Mouse (Mus musculus) embryonic facial prominence, embryonic 14.5 days (tissue): ENCODE data around the gene Yjefn3. TPM values are rescaled to one million over a fixed set of nuclear protein-coding genes. Genes with fewer than 3 reads are reported as not detected.

Source experiments
- ATAC-seq: fragments of 200-750 bp; cut with Nextera tagmentation; 2 replicates; pipeline ENCODE4 v1.8.0; 2017; ENCODE audit warnings: low read depth, moderate number of reproducible peaks, moderate TSS enrichment
- DNase-seq: peaks from one replicate; pipeline ENCODE4 v3.0.0-alpha.2; 2015; ENCODE audit warnings: low spot score
- H3K27ac ChIP-seq: fragments of 300-500 bp; sonication (generic); replicated peaks from 2 replicates; pipeline ENCODE4 v1.5.1; 2014; ENCODE audit warnings: low read depth, mild to moderate bottlenecking, low read length, moderate library complexity
- H3K27me3 ChIP-seq: fragments of 300-500 bp; sonication (generic); replicated peaks from 2 replicates; pipeline ENCODE4 v1.6.1; 2014; ENCODE audit warnings: low read length; ENCODE audit not compliant: control insufficient read depth, insufficient read depth
- H3K36me3 ChIP-seq: fragments of 300-500 bp; sonication (generic); 2 replicates; pipeline ENCODE4 v1.6.1; 2014; ENCODE audit warnings: low read length, mixed read lengths; ENCODE audit not compliant: control insufficient read depth, insufficient read depth
- H3K4me1 ChIP-seq: fragments of 300-500 bp; sonication (generic); 2 replicates; pipeline ENCODE4 v1.6.1; 2014; ENCODE audit warnings: antibody characterized with exemption, low read length; ENCODE audit not compliant: control insufficient read depth, insufficient read depth
- H3K4me2 ChIP-seq: fragments of 300-500 bp; sonication (generic); 2 replicates; pipeline ENCODE4 v1.6.1; 2014; ENCODE audit warnings: low read depth, mild to moderate bottlenecking, low read length, moderate library complexity, mixed read lengths
- H3K4me3 ChIP-seq: fragments of 300-500 bp; sonication (generic); 2 replicates; pipeline ENCODE4 v1.5.1; 2014; ENCODE audit warnings: low read depth, mild to moderate bottlenecking, low read length
- H3K9ac ChIP-seq: fragments of 300-500 bp; sonication (generic); 2 replicates; pipeline ENCODE4 v1.6.1; 2014; ENCODE audit warnings: low read depth, mild to moderate bottlenecking, low read length, moderate library complexity, mixed read lengths
- H3K9me3 ChIP-seq: fragments of 300-500 bp; sonication (generic); 2 replicates; pipeline ENCODE4 v1.6.1; 2016; ENCODE audit warnings: low read length; ENCODE audit not compliant: control insufficient read depth
- WGBS: fragments of 180-500 bp; shearing (Covaris S2); extraction: QIAGEN DNeasy Blood & Tissue Kit; methylation state at CpG from one replicate; pipeline ENCODE4 v1.1.7; 2014; 5-methylcytosine and 5-hydroxymethylcytosine counted together
- polyA plus RNA-seq: library from polyadenylated mRNA; unstranded; fragments of >200 nt; fragmentation: Nextera tagmentation; extraction: Ambion mirVana; gene quantifications from 2 replicates; pipeline ENCODE4 v1.2.1, GENCODE M21; 2014

Gene Yjefn3
- polyA plus RNA-seq, 1 experiment from 2014 or later = 3.8 TPM

DNA sequence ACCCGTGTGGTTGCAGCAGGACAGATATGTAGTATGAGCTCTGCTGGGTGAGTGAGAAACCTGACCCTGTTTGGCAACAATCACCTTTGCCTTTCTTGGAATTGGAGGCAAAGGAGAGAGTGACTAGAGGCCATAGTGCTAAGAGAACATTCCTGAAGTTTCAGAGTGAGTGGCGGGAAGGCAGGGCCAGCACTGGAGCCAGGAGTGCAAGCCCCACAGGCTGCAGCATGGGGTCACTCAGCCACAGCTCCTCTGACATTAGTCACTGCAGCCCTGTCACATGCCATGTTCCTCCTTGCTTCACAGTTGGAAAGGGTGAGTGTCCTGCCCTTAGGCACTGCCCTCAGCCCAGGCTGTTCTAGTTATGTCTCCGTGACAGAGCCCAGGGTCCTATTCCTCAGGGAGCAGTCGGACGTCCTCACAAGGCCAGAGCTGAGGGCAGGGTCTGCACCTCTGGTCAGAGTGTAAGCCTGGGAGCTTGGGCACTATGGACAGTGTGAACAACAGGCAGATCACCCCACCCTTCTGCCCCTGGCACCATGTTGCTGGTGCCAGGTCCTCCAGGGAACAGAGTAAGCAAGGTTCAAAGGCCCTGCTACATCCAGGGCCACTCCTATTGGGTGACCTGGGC lies 34.7 kb downstream of the Yjefn3 start:
- Histone ChIP-seq H3K4me1 (no peaks in the 10 kb centered on the region), H3K27ac (no peak overlapping the region), H3K9ac (no peak overlapping the region), H3K4me2 (no peak overlapping the region), H3K9me3 (no peaks in the 10 kb centered on the region), H3K4me3 (no peak overlapping the region), H3K36me3 (no peaks in the 10 kb centered on the region), H3K27me3 (no peaks in the 10 kb centered on the region)
- 50% methylated on average over 5 of the region's 5 CpGs for WGBS
- DNase-seq = no peak
- no peak for ATAC-seq

DNA sequence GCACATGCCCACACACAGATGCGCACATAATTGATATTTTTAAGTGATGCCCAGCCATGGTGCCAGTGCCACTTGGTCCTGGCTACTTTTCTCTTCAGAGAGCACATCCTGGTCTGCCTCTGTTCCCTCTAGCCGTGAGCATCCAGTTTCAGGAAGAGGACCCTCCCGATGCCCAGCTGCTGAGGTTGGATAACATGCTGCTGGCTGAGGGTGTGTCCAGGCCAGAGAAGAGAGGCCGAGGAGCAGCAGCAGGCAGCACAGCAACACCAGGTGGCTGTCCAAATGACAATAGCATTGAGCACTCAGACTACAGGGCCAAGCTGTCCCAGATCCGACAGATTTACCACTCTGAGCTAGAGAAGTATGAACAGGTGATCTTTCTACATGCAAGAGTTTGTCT lies 38.3 kb downstream of the Yjefn3 start:
- Histone ChIP-seq H3K4me3 (no peak overlapping the region), H3K36me3 (no peaks in the 10 kb centered on the region), H3K9me3 (no peaks in the 10 kb centered on the region), H3K27me3 (no peaks in the 10 kb centered on the region), H3K27ac (no peak overlapping the region), H3K4me2 (no peak overlapping the region), H3K4me1 (no peaks in the 10 kb centered on the region), H3K9ac (no peak overlapping the region)
- WGBS = 58% methylated on average over 5 of the region's 5 CpGs
- DNase-seq (no peak), ATAC-seq (no peak)

DNA sequence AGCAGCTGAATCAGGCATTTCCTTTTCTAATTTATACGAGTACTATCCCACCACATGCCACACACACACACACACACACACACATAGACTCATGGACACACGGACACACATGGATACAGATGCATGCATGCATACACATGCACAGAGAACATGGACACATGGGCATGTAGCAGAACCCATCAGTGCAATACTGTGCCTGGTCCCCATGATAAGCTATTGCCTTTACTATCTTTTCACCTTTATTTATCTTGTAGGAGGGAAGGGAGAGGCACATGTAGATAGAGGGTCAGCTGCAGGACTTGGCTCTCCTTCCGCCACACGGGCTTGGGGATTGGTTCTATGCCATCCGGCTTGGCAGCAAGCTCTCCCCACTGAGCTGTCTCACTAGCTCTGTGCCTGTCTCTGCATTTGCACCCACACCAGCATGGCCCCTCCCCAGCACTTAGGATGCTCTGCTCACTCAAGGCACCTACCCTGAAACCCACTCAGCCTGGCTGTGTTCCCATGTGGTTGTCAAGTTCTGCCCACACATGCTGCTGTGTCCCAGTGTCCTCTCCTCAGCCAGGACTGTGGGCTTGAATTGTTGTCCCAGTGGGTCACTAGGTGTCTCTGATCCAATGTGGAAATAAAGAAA lies 39.0 kb downstream of the Yjefn3 start:
- no peak overlapping the region for H3K9ac ChIP-seq
- ATAC-seq (no peak), DNase-seq (no peak)
- no peaks in the 10 kb centered on the region for H3K27me3 ChIP-seq
- 87% methylated on average over 5 of the region's 5 CpGs for WGBS
- no peaks in the 10 kb centered on the region for H3K9me3 ChIP-seq
- no peaks in the 10 kb centered on the region for H3K36me3 ChIP-seq
- no peak overlapping the region for H3K4me3 ChIP-seq
- no peaks in the 10 kb centered on the region for H3K4me1 ChIP-seq
- no peak overlapping the region for H3K4me2 ChIP-seq
- no peak overlapping the region for H3K27ac ChIP-seq

DNA sequence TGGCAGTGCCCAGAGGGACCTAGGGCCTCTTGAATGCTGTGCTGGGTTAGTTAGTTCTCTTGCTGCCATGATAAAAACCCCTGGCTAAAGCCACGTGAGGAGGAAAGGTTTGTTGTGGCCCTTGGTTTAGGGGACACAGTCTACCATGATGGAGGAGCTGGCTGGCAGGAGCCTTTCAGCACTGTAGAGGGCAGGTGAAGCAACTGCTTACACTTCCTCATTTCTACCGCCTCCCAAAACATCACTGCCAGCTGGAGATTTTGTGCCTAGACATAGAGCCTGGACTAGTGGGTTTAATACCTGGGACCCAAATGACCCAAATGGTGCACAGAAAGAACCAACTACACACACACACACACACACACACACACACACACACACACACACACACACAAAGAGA lies 41.3 kb downstream of the Yjefn3 start:
- Histone ChIP-seq H3K36me3 (no peaks in the 10 kb centered on the region), H3K27me3 (no peaks in the 10 kb centered on the region), H3K9ac (no peak overlapping the region), H3K4me1 (no peaks in the 10 kb centered on the region), H3K4me3 (no peak overlapping the region), H3K4me2 (no peak overlapping the region), H3K27ac (no peak overlapping the region), H3K9me3 (no peaks in the 10 kb centered on the region)
- 65% methylated on average over 2 of the region's 2 CpGs for WGBS
- ATAC-seq (no peak), DNase-seq (no peak)

DNA sequence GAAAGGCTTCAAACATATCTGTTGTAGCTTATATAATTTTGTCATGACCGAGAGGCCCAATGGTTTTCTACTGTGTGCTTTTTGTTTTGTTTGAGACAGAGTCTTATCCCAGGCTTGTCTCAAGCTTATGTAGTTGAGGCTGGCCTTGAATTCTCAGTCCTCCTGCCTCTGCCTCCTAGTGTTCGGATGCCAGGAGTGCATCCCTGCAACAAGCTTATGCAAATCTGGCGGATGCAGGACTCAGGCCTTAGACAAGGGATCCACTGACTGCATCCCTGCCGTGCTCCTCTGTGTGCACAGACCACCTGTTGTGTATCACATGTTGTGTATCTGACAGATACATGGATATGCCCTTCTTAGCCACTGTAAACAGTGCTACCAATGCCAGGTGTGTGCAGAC lies 41.7 kb downstream of the Yjefn3 start:
- Histone ChIP-seq H3K4me3 (no peak overlapping the region), H3K9me3 (no peaks in the 10 kb centered on the region), H3K27me3 (no peaks in the 10 kb centered on the region), H3K9ac (no peak overlapping the region), H3K4me2 (no peak overlapping the region), H3K36me3 (no peaks in the 10 kb centered on the region), H3K4me1 (no peaks in the 10 kb centered on the region), H3K27ac (no peak overlapping the region)
- WGBS = 62% methylated on average over 4 of the region's 4 CpGs
- DNase-seq (no peak), ATAC-seq (no peak)

DNA sequence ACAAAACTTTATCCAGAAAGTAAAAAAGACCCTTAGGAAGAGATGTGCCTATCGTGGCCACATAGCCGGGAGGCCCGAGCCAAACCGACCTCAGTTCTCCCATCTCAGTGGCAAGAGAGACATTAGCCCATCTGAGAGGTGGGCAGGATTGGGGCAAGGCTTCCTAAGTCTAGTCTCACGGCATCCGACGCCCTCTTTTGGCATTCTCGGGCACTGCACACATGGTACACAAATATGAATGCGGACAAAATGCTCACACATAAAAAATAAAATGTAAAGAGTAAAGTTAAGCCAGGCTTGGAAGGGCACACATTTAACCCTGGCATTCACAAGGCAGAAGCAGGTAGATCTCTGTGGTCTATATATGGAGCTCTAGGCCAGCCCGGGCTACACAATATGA lies 48.6 kb downstream of the Yjefn3 start:
- H3K36me3 ChIP-seq = no peaks in the 10 kb centered on the region
- H3K4me1 ChIP-seq = no peaks in the 10 kb centered on the region
- H3K27me3 ChIP-seq = no peaks in the 10 kb centered on the region
- H3K9me3 ChIP-seq = no peaks in the 10 kb centered on the region
- H3K4me2 ChIP-seq = no peak overlapping the region
- DNase-seq (no peak), ATAC-seq (no peak)
- 92% methylated on average over 10 of the region's 10 CpGs for WGBS
- no peak overlapping the region for H3K27ac ChIP-seq
- H3K4me3 ChIP-seq = no peak overlapping the region
- H3K9ac ChIP-seq = no peak overlapping the region

DNA sequence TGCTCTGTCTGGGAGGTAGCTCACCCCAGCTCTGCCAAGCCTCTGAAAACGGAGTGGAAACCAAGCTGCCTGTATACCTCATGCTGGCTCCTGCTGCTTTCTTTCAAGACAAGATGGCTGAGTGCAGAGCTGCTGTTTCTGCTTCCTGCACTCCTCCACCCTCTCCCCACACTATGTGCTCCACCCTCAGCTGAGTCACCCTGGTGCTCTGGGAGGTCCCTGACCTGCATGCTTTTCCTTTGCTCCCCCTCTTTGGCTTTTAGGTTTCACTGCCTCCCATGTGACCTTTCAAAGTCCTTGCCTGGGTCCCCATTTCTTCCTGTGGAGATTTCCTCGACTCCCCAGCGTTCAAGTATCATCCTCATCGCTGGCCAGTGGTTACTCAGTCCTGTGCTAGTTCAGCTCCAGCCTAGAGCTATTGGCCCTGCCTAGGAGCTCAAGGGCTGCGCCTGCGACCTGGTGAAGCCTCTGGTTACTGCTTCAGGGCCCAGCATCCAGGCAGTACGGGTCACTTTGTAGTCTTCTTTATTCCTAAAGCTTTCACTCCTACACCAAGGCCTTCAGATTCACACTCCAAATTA lies 51.5 kb downstream of the Yjefn3 start:
- Histone ChIP-seq H3K4me2 (no peak overlapping the region), H3K27me3 (no peaks in the 10 kb centered on the region), H3K4me1 (no peaks in the 10 kb centered on the region), H3K9ac (no peak overlapping the region), H3K9me3 (no peaks in the 10 kb centered on the region), H3K36me3 (no peaks in the 10 kb centered on the region), H3K4me3 (no peak overlapping the region), H3K27ac (no peak overlapping the region)
- ATAC-seq (no peak), DNase-seq (no peak)
- 79% methylated on average over 7 of the region's 7 CpGs for WGBS

DNA sequence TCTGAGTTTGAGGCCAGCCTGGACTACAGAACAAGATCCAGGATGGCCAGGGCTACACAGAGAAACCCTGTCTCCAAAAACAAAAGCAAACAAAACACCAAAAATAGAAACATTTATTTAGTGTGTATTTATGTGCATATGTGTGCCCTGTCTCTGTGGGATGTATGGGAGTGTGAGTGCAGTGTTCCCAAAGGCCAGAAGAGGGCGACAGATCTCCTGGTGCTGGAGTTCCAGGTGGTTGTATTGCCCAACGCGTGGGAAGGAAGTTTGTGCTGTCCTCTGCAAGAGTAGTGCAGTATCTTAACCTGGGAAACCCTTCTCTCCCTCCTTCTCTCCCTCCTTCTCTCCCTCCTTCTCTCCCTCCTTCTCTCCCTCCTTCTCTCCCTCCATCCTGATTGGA lies 52.6 kb downstream of the Yjefn3 start:
- Histone ChIP-seq H3K4me2 (no peak overlapping the region), H3K4me3 (no peak overlapping the region), H3K27ac (no peak overlapping the region), H3K36me3 (no peaks in the 10 kb centered on the region), H3K27me3 (no peaks in the 10 kb centered on the region), H3K9ac (no peak overlapping the region), H3K4me1 (no peaks in the 10 kb centered on the region), H3K9me3 (no peaks in the 10 kb centered on the region)
- 33% methylated on average over 3 of the region's 3 CpGs for WGBS
- ATAC-seq (no peak), DNase-seq (no peak)

DNA sequence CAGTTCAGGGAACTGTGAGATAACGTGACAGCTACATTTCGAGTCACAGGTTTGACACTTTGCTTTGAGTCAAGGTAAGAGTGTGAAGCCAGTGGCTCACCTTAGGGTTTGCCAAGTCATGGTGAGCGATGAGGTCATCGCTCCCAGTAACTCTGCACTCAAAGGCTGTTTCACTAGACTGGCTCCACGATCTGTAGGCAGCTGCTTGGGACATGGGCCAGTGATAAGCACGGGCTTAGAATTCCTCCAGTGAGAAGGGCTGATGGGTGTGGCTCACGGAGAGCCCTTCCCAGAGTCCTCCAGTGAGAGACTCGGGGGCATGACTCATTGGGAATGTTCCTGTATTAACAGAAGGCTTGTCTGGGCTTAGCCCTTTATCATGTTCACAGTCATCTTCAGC lies 53.6 kb downstream of the Yjefn3 start:
- H3K9ac ChIP-seq = no peak overlapping the region
- no peak overlapping the region for H3K27ac ChIP-seq
- no peak overlapping the region for H3K4me3 ChIP-seq
- 76% methylated on average over 8 of the region's 8 CpGs for WGBS
- H3K36me3 ChIP-seq = no peaks in the 10 kb centered on the region
- H3K4me2 ChIP-seq = no peak overlapping the region
- no peaks in the 10 kb centered on the region for H3K27me3 ChIP-seq
- ATAC-seq (peak; percentile 71), DNase-seq (peak; percentile 57)
- no peaks in the 10 kb centered on the region for H3K4me1 ChIP-seq
- no peaks in the 10 kb centered on the region for H3K9me3 ChIP-seq
